Mouse (Mus musculus) bone marrow, adult 2 months (tissue): ENCODE measurements at regions not wholly inside any gene's neighbourhood (a gene's known extent, or its start where the extent isn't known, plus 50 kb on each side); places are given as distances from the start of the nearest gene placed in this dataset.
A peak's percentile ranks its signal among the peaks of the same experiment; 100 is the strongest.

ENCODE experiments used
- H3K27ac ChIP-seq: fragments of 200-500 bp; 2 replicates; pipeline ENCODE4 v1.5.1; 2012; ENCODE audit warnings: low read depth, mild to moderate bottlenecking, control low read depth, inconsistent platforms, low read length; ENCODE audit not compliant: control insufficient read depth, poor library complexity, insufficient read depth
- H3K4me1 ChIP-seq: fragments of 200-500 bp; 2 replicates; pipeline ENCODE4 v1.6.1; 2011; ENCODE audit warnings: low read length; ENCODE audit not compliant: control insufficient read depth, insufficient read depth
- H3K4me3 ChIP-seq: fragments of 200-500 bp; replicated peaks from 2 replicates; pipeline ENCODE3; 2011; ENCODE audit warnings: mild to moderate bottlenecking, low read depth, low read length, control low read depth; ENCODE audit not compliant: control insufficient read depth
- CTCF ChIP-seq: fragments of 200-500 bp; IDR thresholded peaks from 2 replicates; pipeline ENCODE4 v1.5.1; 2011; ENCODE audit warnings: low read length, control low read depth; ENCODE audit not compliant: control insufficient read depth, insufficient read depth
- POLR2A ChIP-seq: fragments of 200-500 bp; IDR thresholded peaks from 2 replicates; pipeline ENCODE4 v1.6.1; 2011; ENCODE audit warnings: low read depth, mild to moderate bottlenecking, control low read depth, low read length, borderline replicate concordance; ENCODE audit not compliant: control insufficient read depth
- WGBS: fragments of 180-500 bp; shearing (Covaris S2); methylation state at CpG from one replicate; pipeline ENCODE4 v1.1.7; 2018; 5-methylcytosine and 5-hydroxymethylcytosine counted together

DNA sequence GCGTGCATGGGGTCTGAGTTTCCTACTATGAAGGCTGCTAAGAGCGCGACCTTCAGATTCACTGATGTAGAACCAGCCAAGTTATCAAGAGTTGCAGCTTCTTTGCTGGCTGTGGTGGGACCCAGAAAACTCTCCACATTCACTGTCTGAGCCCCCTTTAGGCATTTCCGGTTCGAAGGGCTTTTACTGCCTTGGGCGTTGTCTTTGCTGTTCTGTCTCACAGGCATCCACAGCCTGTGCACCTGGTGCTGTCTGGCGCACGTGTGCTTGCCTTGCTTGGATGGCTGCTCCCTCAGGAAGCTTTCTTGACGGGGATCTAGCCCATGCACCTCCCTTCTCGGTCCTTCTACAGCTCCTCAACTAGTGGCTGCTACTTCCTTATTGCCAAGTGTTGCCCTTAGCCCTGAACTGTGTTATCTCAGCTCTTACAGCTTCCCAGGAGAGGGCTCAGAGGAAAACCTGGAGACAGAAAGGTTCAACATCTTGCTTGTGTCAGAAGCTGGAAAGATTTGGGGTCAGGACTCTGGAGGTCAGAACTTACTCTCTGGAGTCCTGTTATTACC, 108.3 kb upstream of the Dyrk2 start:
- H3K27ac ChIP-seq = no peak overlapping the region
- TF ChIP-seq CTCF (no peak), POLR2A (no peak)
- WGBS = 58% methylated on average over 10 of the region's 10 CpGs
- no peak overlapping the region for H3K4me3 ChIP-seq
- no peaks in the 10 kb centered on the region; the same call in 1 of the 2 replicates for H3K4me1 ChIP-seq

DNA sequence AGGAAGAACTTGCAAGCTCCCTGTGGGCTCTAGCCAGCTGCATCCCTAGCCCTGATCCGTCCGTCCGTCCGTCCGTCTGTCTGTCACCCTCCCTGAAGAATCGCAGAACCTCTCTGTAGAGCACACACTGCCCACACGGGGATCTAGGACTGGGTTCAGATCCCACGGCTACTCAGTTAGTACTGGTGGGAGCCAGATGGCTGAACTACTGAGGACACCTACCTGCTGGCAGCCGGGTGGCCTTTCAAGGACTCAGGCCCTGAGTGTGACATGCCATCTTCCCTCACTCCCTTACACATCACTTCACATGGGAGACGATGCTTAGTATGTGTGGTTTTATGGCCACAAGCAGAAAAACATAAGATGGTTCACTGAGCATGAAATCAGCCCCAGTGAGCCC, 106.4 kb upstream of the Dyrk2 start:
- 68% methylated on average over 10 of the region's 10 CpGs for WGBS
- H3K4me1 ChIP-seq = no peaks in the 10 kb centered on the region; the same call in 1 of the 2 replicates

DNA sequence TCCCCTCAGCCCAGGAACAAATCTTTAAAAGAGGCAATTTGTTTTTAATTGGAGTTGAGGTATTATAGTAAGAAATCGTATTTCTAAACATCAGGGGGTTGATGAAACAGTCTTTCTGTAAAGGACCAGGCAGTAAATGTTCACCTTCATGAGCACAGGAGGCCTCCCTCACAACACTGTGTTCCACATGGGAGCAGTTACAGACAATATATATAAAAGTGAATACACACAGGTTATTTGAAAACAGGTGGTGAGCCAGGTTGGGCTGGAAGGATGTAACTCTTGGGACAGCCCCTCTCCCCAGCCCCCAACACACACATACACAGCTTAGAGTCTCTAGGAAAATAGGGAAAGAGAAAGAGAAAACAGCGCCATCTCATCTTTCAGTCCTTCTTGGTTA, 105.8 kb upstream of the Dyrk2 start:
- H3K4me3 ChIP-seq = no peak overlapping the region
- H3K27ac ChIP-seq = no peak overlapping the region
- H3K4me1 ChIP-seq = no peaks in the 10 kb centered on the region
- TF ChIP-seq CTCF = no peak
- TF ChIP-seq POLR2A = no peak
- WGBS = 71% methylated on average over 2 of the region's 2 CpGs

More for the DNA sequence above, 106.4 kb upstream of the Dyrk2 start:
- H3K27ac ChIP-seq = peak overlapping the region; percentile 82
- TF ChIP-seq CTCF (no peak), POLR2A (no peak)
- H3K4me3 ChIP-seq = no peak overlapping the region

- Histone ChIP-seq H3K4me1 (no peaks in the 10 kb centered on the region), H3K27ac (no peak overlapping the region), H3K4me3 (no peak overlapping the region)
- TF ChIP-seq POLR2A (no peak), CTCF (no peak)
- 73% methylated on average over 4 of the region's 4 CpGs for WGBS
These were observed 103.3 kb upstream of the Dyrk2 start for GRCm38 (mm10) chr10:118973324-118973723.

DNA sequence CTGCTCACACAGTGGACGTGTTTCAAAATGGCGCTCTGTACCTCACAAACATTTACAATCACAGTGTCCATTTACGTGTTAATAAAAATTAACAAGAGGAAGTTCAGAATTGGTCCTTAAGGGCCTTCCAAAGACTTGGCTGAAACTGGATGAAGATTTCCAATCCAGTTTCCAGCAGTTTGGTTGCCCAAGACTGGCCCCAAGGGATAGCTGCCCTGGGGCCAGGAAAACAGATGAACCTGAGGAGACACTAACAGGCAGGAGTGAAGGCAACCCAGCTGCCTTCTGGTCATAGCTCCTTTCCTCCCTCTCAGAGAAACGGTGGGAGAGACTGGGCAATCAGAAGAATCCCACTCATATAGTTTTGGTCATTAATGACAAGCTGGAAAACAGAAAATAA, 102.6 kb upstream of the Dyrk2 start:
- Histone ChIP-seq H3K4me3 (no peak overlapping the region), H3K4me1 (no peaks in the 10 kb centered on the region), H3K27ac (no peak overlapping the region)
- WGBS = 76% methylated on average over 4 of the region's 4 CpGs
- TF ChIP-seq POLR2A (no peak), CTCF (no peak)

GRCm38 (mm10) chr10:118970457-118971175, 100.6 kb upstream of the Dyrk2 start:
- TF ChIP-seq POLR2A (no peak), CTCF (no peak)
- Histone ChIP-seq H3K4me3 (no peak overlapping the region), H3K27ac (no peak overlapping the region), H3K4me1 (no peaks in the 10 kb centered on the region)
- 74% methylated on average over 14 of the region's 14 CpGs for WGBS

- TF ChIP-seq CTCF = no peak
- no peak for TF ChIP-seq POLR2A
- WGBS = 82% methylated on average over 7 of the region's 7 CpGs
- H3K4me3 ChIP-seq = no peak overlapping the region
- no peaks in the 10 kb centered on the region for H3K4me1 ChIP-seq
- no peak overlapping the region for H3K27ac ChIP-seq
These were observed 91.7 kb upstream of the Dyrk2 start for GRCm38 (mm10) chr10:118961713-118962181.

DNA sequence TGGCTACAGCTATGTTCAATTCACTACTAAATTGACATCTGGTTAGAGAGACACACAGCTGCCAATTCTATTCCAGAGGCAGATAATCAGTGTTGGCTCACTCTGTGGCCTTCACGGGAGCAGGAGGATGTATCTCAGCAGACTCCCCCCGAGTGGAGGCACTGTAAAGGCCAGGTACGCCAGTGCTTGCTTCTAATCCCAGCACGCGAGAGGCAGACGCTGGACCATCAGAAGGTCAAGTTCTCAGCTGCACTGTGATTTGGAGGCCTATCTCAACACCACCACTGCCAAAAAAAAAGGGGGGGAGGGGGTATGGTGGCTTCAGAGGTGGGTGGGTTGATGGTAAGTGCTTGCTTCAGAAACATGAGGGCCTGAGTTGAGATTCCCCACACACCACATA, 90.1 kb upstream of the Dyrk2 start:
- TF ChIP-seq CTCF (no peak), POLR2A (no peak)
- H3K4me3 ChIP-seq = no peak overlapping the region
- H3K4me1 ChIP-seq = no peaks in the 10 kb centered on the region
- H3K27ac ChIP-seq = no peak overlapping the region
- WGBS = 89% methylated on average over 6 of the region's 6 CpGs

GRCm38 (mm10) chr10:118959623-118960022, 89.6 kb upstream of the Dyrk2 start:
- TF ChIP-seq CTCF = no peak
- no peak for TF ChIP-seq POLR2A
- no peak overlapping the region for H3K27ac ChIP-seq
- no peak overlapping the region for H3K4me3 ChIP-seq
- no peaks in the 10 kb centered on the region for H3K4me1 ChIP-seq
- WGBS = 85% methylated on average over 8 of the region's 8 CpGs
